Mouse (Mus musculus) cerebellum, adult 11-12 months (tissue): ENCODE results near the gene Lsp1.

ENCODE experiments used
- DNase-seq: peaks from one replicate; pipeline ENCODE4 v3.0.0; 2022

Gene Lsp1

GRCm38 (mm10) chr7:142542771-142543303, 82.2 kb downstream of the Lsp1 start:
- DNase-seq: no peak
